Mouse (Mus musculus): ENCODE results near the gene Stx2. TPM values are rescaled to one million over a fixed set of nuclear protein-coding genes. Genes with fewer than 3 reads are reported as not detected.
"Not testable (repeated sequence)": the region's sequence is repeated elsewhere in the genome, so short reads cannot be mapped to it uniquely, and the experiment has no call there.

The Stx2 gene
- total RNA-seq, 2 experiments from 2014 or later: 17.7 to 27.1 TPM

DNA sequence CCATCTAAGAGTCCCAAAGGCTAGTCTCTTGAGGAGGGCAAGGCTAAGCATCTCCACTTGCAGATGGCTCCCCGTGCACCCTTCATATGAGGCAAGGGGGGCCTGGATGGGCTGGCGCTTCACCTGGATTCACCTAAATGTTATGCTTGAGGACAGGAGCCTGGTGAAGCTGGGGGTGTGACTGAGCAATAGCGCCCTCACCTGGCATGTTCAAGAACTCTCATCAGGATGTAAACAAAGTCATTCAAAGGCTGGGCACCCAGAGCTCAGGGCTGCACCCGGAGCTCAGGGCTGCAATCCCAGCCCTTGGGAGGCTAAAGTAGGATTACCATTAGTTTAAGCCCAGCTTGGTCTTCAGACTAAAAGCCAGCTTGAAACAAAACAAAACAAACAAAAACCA, 44.0 kb downstream of the Stx2 start:
- DNase-seq (ENCODE audit: low spot score in 2 of 2): no peak
- intact Hi-C loops (cut with DNase I): no loop called here

GRCm38 (mm10) chr5:128958916-128959315, 49.5 kb downstream of the Stx2 start:
- DNase-seq (ENCODE audit: low spot score in 2 of 2): no peak
- intact Hi-C loops (cut with DNase I): no loop called here

DNA sequence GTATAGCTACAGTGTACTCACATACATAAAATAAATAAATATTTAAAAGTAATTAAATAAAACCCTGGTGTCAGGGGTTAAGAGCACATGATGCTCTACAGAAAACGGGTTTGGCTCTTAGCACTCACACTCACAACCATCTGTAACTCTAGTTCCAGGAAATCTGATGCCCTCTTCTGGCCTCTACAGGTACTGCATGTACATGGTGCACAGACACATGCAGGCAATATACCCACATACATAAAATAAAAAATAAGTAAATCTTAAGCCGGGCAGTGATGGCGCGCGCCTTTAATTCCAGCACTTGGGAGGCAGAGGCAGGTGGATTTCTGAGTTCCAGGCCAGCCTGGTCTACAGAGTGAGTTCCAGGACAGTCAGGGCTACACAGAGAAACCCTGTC, 54.0 kb downstream of the Stx2 start:
- intact Hi-C loops (cut with DNase I): loop anchor here (5.0 kb wide), 1 partner anchor 42 kb away; no protein-coding TSS in a partner anchor
- not testable (repeated sequence) for DNase-seq (ENCODE audit: low spot score in 2 of 2)

GRCm38 (mm10) chr5:128953278-128954070, 54.9 kb downstream of the Stx2 start, which contains the start of gene Rimbp2:
Gene Rimbp2, minus strand, starts transcription at chr5:128953486.
- intact Hi-C loops (cut with DNase I): loop anchor here (5.0 kb wide), 1 partner anchor 41 kb away; no protein-coding TSS in a partner anchor
- peak; percentile 77 to 83 for DNase-seq (ENCODE audit: low spot score in 2 of 2)

DNA sequence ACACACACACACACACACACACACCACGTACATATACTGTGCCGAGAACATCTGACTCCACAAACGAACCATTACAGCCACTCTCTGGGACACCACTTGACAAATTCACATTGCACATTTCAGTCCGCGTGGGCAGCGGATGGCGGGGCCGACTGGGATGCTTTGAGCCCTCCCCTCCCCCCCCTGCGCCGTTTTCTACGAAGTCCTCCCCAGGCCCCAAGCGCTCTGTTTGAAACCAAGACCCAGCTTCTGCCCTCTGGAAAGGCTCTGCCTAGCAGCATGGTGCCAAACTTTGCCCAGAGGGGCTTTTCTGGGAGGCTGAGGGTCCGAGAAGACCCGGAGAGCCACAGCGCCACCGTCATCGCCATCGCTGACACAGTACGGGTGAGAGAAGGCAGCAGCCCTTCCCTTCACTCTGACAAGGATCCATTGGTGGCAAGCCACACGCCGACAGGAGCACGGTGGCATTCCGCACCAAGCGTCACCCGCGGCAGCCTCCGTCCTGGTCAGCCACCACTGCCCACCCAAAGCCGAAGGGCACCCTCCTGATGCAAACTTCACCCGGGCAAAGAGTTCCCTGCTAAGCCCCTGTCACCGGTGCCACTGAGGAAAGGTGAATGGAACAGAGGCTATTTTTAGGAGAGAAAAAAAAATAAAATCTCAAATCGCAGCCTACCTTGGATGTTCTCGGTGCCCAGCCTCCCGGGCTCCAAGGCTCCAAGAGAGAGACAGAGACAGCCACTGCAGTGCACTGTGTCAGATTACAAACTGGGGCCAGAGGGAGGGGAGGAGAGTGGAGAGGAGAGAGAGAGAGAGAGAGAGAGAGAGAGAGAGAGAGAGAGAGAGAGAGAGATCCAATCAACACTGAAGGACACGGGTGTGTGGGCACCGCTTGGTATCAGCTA, 55.8 kb downstream of the Stx2 start:
- DNase-seq (ENCODE audit: low spot score in 2 of 2): peak; percentile 63 to 77
- intact Hi-C loops (cut with DNase I): loop anchor here (1.0 to 5.0 kb wide), 2 partner anchors 40 to 142 kb away; no protein-coding TSS in a partner anchor

DNA sequence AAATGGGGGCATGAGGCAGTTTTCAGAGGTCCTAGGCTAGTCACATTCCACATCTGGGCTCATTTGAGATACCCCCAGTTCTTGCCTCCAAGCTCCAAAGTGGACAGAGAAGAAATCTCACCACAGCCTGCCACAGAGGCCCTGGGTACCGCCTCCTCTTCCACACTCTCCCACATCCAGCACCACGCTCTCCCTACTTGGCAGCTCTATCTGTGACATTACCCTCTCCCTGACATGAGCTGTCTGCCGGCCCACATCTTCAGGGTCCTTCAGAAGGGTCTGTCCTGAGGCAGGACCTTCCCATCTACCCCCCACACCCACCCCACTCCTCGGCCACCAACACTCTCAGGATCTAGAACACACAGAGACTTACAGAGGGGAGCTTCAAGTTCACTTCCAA, 56.9 kb downstream of the Stx2 start:
- DNase-seq (ENCODE audit: low spot score in 2 of 2): peak in 1 of 2 experiments; percentile 55
- intact Hi-C loops (cut with DNase I): loop anchor here (5.0 kb wide), 1 partner anchor 39 kb away; no protein-coding TSS in a partner anchor

DNA sequence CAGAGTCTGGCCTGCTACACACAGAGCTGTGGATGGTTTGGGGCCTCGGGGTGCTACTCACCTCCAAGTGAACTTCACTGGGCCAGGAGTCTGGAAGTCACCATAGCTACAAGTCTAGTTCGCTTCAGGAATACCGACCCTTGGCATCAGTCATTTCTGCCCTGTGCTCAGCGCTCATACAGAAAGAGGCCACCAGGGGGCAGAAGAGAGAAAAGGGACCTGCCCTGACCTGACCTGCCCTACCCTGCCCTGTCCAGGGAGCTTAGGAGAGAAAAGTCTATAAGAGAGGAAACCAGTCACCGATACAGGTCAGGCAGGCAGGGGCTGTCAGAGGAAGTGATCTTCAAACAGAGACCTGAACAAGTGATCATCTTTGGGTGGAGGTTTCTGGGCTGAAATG, 61.3 kb downstream of the Stx2 start:
- DNase-seq (ENCODE audit: low spot score in 2 of 2): no peak
- intact Hi-C loops (cut with DNase I): no loop called here

DNA sequence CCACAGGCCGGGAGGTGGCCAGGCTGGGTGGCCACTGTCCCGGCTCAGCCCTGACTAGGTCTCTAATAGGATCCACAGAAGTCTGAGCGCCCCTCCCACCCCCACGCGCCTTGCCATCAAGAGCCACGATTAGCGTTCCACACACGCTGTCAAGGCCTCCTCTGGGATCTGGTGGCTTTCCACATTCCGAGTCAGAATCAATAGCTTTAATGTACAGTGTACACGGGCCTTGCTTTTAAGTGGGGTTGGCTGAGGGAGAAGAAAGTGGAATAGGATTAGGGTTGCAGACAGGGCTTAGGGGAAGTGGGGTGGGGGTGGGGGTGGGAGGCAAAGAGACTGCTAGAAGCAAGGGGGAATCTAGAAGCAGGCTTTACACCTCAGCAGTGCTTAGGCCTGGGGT, 67.9 kb downstream of the Stx2 start:
- intact Hi-C loops (cut with DNase I): no loop called here
- no peak for DNase-seq (ENCODE audit: low spot score in 2 of 2)

DNA sequence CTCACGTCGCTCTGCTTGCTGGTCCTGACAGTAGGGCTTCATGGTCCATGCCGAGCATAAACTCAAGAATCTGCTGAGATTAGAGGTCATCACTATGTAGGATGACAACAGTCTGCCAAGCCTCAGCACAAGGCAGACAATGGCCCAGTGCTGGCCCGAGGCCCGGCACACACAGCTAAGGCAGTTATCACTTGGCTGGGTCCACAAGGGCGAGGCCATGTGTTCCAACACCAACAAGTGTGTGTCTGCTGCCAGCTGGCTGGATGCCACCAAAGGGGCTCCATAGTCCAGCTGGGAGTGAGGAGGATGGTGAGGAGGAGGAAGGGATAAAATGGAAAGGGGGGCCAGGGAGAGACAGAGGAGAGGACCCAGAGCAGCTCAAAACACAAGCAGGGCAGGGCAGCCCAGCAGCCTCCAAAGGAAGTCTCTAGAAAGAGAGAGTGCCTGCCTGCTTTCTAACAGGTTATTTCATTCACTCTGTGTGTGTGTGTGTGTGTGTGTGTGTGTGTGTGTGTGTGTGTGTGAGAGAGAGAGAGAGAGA, 72.9 kb downstream of the Stx2 start:
- intact Hi-C loops (cut with DNase I): no loop called here
- DNase-seq (ENCODE audit: low spot score in 2 of 2): no peak

Other genes with a start within 250 kb of the Stx2 start
- 100 to 1,000 TPM; 137 to 150 TPM for gene Rimbp2, start 55.1 kb downstream of the Stx2 start, total RNA-seq (2021)
- gene Ran, start 11.5 kb upstream of the Stx2 start, total RNA-seq (2021): 100 to 1,000 TPM; 150 to 162 TPM
- 1 to 10 TPM; 2.3 to 2.9 TPM for gene Adgrd1, start 88.2 kb upstream of the Stx2 start, total RNA-seq (2021)

Data from left cerebral cortex, postnatal 25 days (tissue).